Mouse (Mus musculus) C2C12 (cell line): ENCODE measurements around the gene Htr6. TPM values are rescaled to one million over a fixed set of nuclear protein-coding genes. Genes with fewer than 3 reads are reported as not detected.

ENCODE experiments used
- H3K27me3 ChIP-seq: one replicate; pipeline ENCODE4 v1.6.1; 2011; ENCODE audit not compliant: control insufficient read depth, insufficient read depth, insufficient read length
- H3K36me3 ChIP-seq: one replicate; pipeline ENCODE4 v1.6.1; 2011; ENCODE audit not compliant: control insufficient read depth, insufficient read depth
- H3K4me3 ChIP-seq: one replicate; pipeline ENCODE4 v1.5.1; 2011; ENCODE audit warnings: mild to moderate bottlenecking, control low read depth; ENCODE audit not compliant: poor library complexity, insufficient read depth, severe bottlenecking
- H3K79me2 ChIP-seq: one replicate; pipeline ENCODE4 v1.6.1; 2011; ENCODE audit not compliant: control insufficient read depth, insufficient read depth
- H3K79me3 ChIP-seq: one replicate; pipeline ENCODE4 v1.6.1; 2011; ENCODE audit warnings: low read depth, control low read depth
- H3ac ChIP-seq: one replicate; pipeline ENCODE3; 2011; ENCODE audit warnings: low read depth; ENCODE audit not compliant: control insufficient read depth, insufficient read length
- CEBPB ChIP-seq: IDR thresholded peaks from one replicate; pipeline ENCODE4 v1.6.1; 2011; ENCODE audit warnings: low read depth, mild to moderate bottlenecking, control low read depth, moderate library complexity
- CTCF ChIP-seq: IDR thresholded peaks from one replicate; pipeline ENCODE4 v1.5.1; 2011; ENCODE audit not compliant: control insufficient read depth, insufficient read depth, insufficient read length
- FOSL1 ChIP-seq: IDR thresholded peaks from one replicate; pipeline ENCODE4 v1.8.0; 2011; ENCODE audit warnings: mild to moderate bottlenecking, low read length; ENCODE audit not compliant: poor library complexity, insufficient read depth, severe bottlenecking
- MAX ChIP-seq: IDR thresholded peaks from one replicate; pipeline ENCODE4 v1.6.1; 2011; ENCODE audit warnings: mild to moderate bottlenecking, control low read depth
- MYOD1 ChIP-seq: IDR thresholded peaks from one replicate; pipeline ENCODE4 v1.6.1; 2011; ENCODE audit warnings: low read depth; ENCODE audit not compliant: control insufficient read depth, insufficient read length
- MYOG ChIP-seq: IDR thresholded peaks from one replicate; pipeline ENCODE4 v1.6.1; 2011; ENCODE audit not compliant: control insufficient read depth, insufficient read length; ENCODE audit errors: extremely low read depth
- USF1 ChIP-seq: IDR thresholded peaks from one replicate; pipeline ENCODE4 v1.6.1; 2011; ENCODE audit warnings: low read depth, mild to moderate bottlenecking, control low read depth, moderate library complexity
- polyA plus RNA-seq: library from polyadenylated mRNA; unstranded; fragments of >200 nt; fragmentation: generic; extraction: Trizol; gene quantifications from one replicate; pipeline ENCODE4 v1.2.1, GENCODE M21; 2012; ENCODE audit warnings: missing spikeins

The Htr6 gene
- polyA plus RNA-seq, 1 experiment = 0.02 TPM

- H3ac ChIP-seq = no peak overlapping the region
- H3K4me3 ChIP-seq = no peak overlapping the region
- no peaks in the 10 kb centered on the region for H3K79me2 ChIP-seq
- H3K79me3 ChIP-seq = no peaks in the 10 kb centered on the region
- no peaks in the 10 kb centered on the region for H3K36me3 ChIP-seq
- TF ChIP-seq USF1 (no peak), CTCF (no peak), MYOG (no peak), MAX (no peak), MYOD1 (no peak), CEBPB (no peak), FOSL1 (no peak)
- peaks cover 37% of the 10 kb centered on the region for H3K27me3 ChIP-seq
Measured at GRCm38 (mm10) chr4:139032521-139032920, 42.8 kb downstream of the Htr6 start.

- H3K79me2 ChIP-seq = no peaks in the 10 kb centered on the region
- H3ac ChIP-seq = no peak overlapping the region
- no peak for TF ChIP-seq FOSL1
- TF ChIP-seq USF1 = no peak
- no peak for TF ChIP-seq MYOD1
- TF ChIP-seq MAX = no peak
- TF ChIP-seq CEBPB = no peak
- TF ChIP-seq MYOG = no peak
- no peak for TF ChIP-seq CTCF
- no peaks in the 10 kb centered on the region for H3K36me3 ChIP-seq
- peaks cover 32% of the 10 kb centered on the region for H3K27me3 ChIP-seq
- H3K79me3 ChIP-seq = no peaks in the 10 kb centered on the region
- no peak overlapping the region for H3K4me3 ChIP-seq
Measured at GRCm38 (mm10) chr4:139030675-139031074, 44.7 kb downstream of the Htr6 start.

- no peak overlapping the region for H3K4me3 ChIP-seq
- H3ac ChIP-seq = no peak overlapping the region
- H3K79me3 ChIP-seq = no peaks in the 10 kb centered on the region
- no peaks in the 10 kb centered on the region for H3K36me3 ChIP-seq
- no peak for TF ChIP-seq MYOD1
- TF ChIP-seq MAX = no peak
- TF ChIP-seq USF1 = no peak
- no peak for TF ChIP-seq FOSL1
- TF ChIP-seq CTCF = no peak
- TF ChIP-seq CEBPB = no peak
- TF ChIP-seq MYOG = no peak
- H3K27me3 ChIP-seq = peaks cover 4% of the 10 kb centered on the region
- H3K79me2 ChIP-seq = no peaks in the 10 kb centered on the region
Measured at GRCm38 (mm10) chr4:139024379-139024778, 51.0 kb downstream of the Htr6 start.

GRCm38 (mm10) chr4:139020385-139020784, 55.0 kb downstream of the Htr6 start:
- Histone ChIP-seq H3K79me3 (no peaks in the 10 kb centered on the region), H3K27me3 (peaks cover 3% of the 10 kb centered on the region), H3K4me3 (no peak overlapping the region), H3K79me2 (no peaks in the 10 kb centered on the region), H3K36me3 (no peaks in the 10 kb centered on the region), H3ac (no peak overlapping the region)
- TF ChIP-seq FOSL1 = no peak
- no peak for TF ChIP-seq CEBPB

- no peaks in the 10 kb centered on the region for H3K79me2 ChIP-seq
- H3K79me3 ChIP-seq = no peaks in the 10 kb centered on the region
- H3K36me3 ChIP-seq = no peaks in the 10 kb centered on the region
- no peak overlapping the region for H3K4me3 ChIP-seq
- H3ac ChIP-seq = no peak overlapping the region
- peaks cover under 1% of the 10 kb centered on the region for H3K27me3 ChIP-seq
- TF ChIP-seq MYOG (no peak), MYOD1 (no peak), CTCF (no peak), USF1 (no peak), MAX (no peak), CEBPB (no peak), FOSL1 (no peak)
Measured at GRCm38 (mm10) chr4:139019413-139019812, 56.0 kb downstream of the Htr6 start.

GRCm38 (mm10) chr4:139018976-139019375, 56.4 kb downstream of the Htr6 start:
- Histone ChIP-seq H3K4me3 (no peak overlapping the region), H3K79me3 (no peaks in the 10 kb centered on the region), H3K27me3 (no peaks in the 10 kb centered on the region), H3K79me2 (no peaks in the 10 kb centered on the region), H3K36me3 (no peaks in the 10 kb centered on the region), H3ac (no peak overlapping the region)
- TF ChIP-seq MYOG (no peak), USF1 (no peak), CTCF (no peak), CEBPB (no peak), MYOD1 (no peak), FOSL1 (no peak), MAX (no peak)
